Mouse (Mus musculus) bone marrow macrophage, adult 2 months (primary cell): ENCODE measurements around the gene Lgr4.

Experiments
- CTCF ChIP-seq: IDR thresholded peaks from 2 replicates; pipeline ENCODE4 v1.5.1; 2012; ENCODE audit warnings: low read depth, mild to moderate bottlenecking, low read length, moderate library complexity
- POLR2A ChIP-seq: IDR thresholded peaks from 2 replicates; pipeline ENCODE4 v1.6.1; 2012; ENCODE audit warnings: mild to moderate bottlenecking, low read depth, low read length, borderline replicate concordance

- TF ChIP-seq CTCF: no peak
- no peak for TF ChIP-seq POLR2A
Measured at GRCm38 (mm10) chr2:109991754-109992153, 74.3 kb downstream of the Lgr4 start.
